Mouse (Mus musculus): ENCODE measurements around the gene Ddx23. TPM values are rescaled to one million over a fixed set of nuclear protein-coding genes. Genes with fewer than 3 reads are reported as not detected.
A peak's percentile ranks its signal among the peaks of the same experiment; 100 is the strongest.

Gene Ddx23
- polyA plus RNA-seq, 1 experiment from 2014 or later = 10.0 TPM

GRCm38 (mm10) chr15:98691486-98692147, 28.9 kb upstream of the Ddx23 start:
- H3K9ac ChIP-seq (ENCODE audit: low read depth, low read length) = no peak overlapping the region
- H3K4me1 ChIP-seq (ENCODE audit: control insufficient read depth, low read depth, low read length) = no peaks in the 10 kb centered on the region
- H3K27ac ChIP-seq (ENCODE audit: low read length) = no peak overlapping the region
- H3K36me3 ChIP-seq (ENCODE audit: control insufficient read depth, insufficient read depth) = no peaks in the 10 kb centered on the region
- ATAC-seq (ENCODE audit: low read depth) = no peak
- H3K9me3 ChIP-seq (replicated peaks; ENCODE audit: control insufficient read depth, low read length) = no peaks in the 10 kb centered on the region
- H3K4me2 ChIP-seq (ENCODE audit: low read depth, low read length) = no peak overlapping the region
- WGBS (ENCODE audit: insufficient replicate concordance) = 73% methylated on average over 7 of the region's 7 CpGs
- H3K4me3 ChIP-seq (ENCODE audit: low read depth, low read length) = no peak overlapping the region
- no peaks in the 10 kb centered on the region for H3K27me3 ChIP-seq (ENCODE audit: control insufficient read depth, insufficient read depth, low read depth, low read length)

GRCm38 (mm10) chr15:98689682-98690081, 27.0 kb upstream of the Ddx23 start:
- H3K9me3 ChIP-seq (replicated peaks; ENCODE audit: control insufficient read depth, low read length) = no peaks in the 10 kb centered on the region
- H3K27ac ChIP-seq (ENCODE audit: low read length) = no peak overlapping the region
- 48% methylated on average over 2 of the region's 2 CpGs for WGBS (ENCODE audit: insufficient replicate concordance)
- ATAC-seq (ENCODE audit: low read depth) = no peak
- H3K9ac ChIP-seq (ENCODE audit: low read depth, low read length) = no peak overlapping the region
- no peaks in the 10 kb centered on the region for H3K4me1 ChIP-seq (ENCODE audit: control insufficient read depth, low read depth, low read length)
- no peaks in the 10 kb centered on the region for H3K36me3 ChIP-seq (ENCODE audit: control insufficient read depth, insufficient read depth)
- no peak overlapping the region for H3K4me3 ChIP-seq (ENCODE audit: low read depth, low read length)
- no peak overlapping the region for H3K4me2 ChIP-seq (ENCODE audit: low read depth, low read length)
- no peaks in the 10 kb centered on the region for H3K27me3 ChIP-seq (ENCODE audit: control insufficient read depth, insufficient read depth, low read depth, low read length)

- Histone ChIP-seq H3K27ac (ENCODE audit: low read length) (no peak overlapping the region), H3K4me2 (ENCODE audit: low read depth, low read length) (no peak overlapping the region), H3K9ac (ENCODE audit: low read depth, low read length) (no peak overlapping the region), H3K27me3 (ENCODE audit: control insufficient read depth, insufficient read depth, low read depth, low read length) (no peaks in the 10 kb centered on the region; the same call in 1 of the 2 replicates), H3K36me3 (ENCODE audit: control insufficient read depth, insufficient read depth) (no peaks in the 10 kb centered on the region), H3K4me1 (ENCODE audit: control insufficient read depth, low read depth, low read length) (no peaks in the 10 kb centered on the region), H3K4me3 (ENCODE audit: low read depth, low read length) (no peak overlapping the region), H3K9me3 (replicated peaks; ENCODE audit: control insufficient read depth, low read length) (no peaks in the 10 kb centered on the region)
- 61% methylated on average over 3 of the region's 3 CpGs for WGBS (ENCODE audit: insufficient replicate concordance)
- no peak for ATAC-seq (ENCODE audit: low read depth)
These were observed 23.2 kb upstream of the Ddx23 start for GRCm38 (mm10) chr15:98685926-98686325.

GRCm38 (mm10) chr15:98683746-98684145, 21.1 kb upstream of the Ddx23 start:
- Histone ChIP-seq H3K4me2 (ENCODE audit: low read depth, low read length) (no peak overlapping the region), H3K9ac (ENCODE audit: low read depth, low read length) (no peak overlapping the region), H3K27ac (ENCODE audit: low read length) (peak overlapping the region; percentile 25; the same call in 1 of the 2 replicates), H3K9me3 (replicated peaks; ENCODE audit: control insufficient read depth, low read length) (no peaks in the 10 kb centered on the region), H3K36me3 (ENCODE audit: control insufficient read depth, insufficient read depth) (no peaks in the 10 kb centered on the region), H3K4me1 (ENCODE audit: control insufficient read depth, low read depth, low read length) (no peaks in the 10 kb centered on the region), H3K27me3 (ENCODE audit: control insufficient read depth, insufficient read depth, low read depth, low read length) (peaks cover 3% of the 10 kb centered on the region), H3K4me3 (ENCODE audit: low read depth, low read length) (no peak overlapping the region)
- ATAC-seq (ENCODE audit: low read depth) = no peak
- 43% methylated on average over 1 of the region's 1 CpGs for WGBS (ENCODE audit: insufficient replicate concordance)

- H3K4me1 ChIP-seq (ENCODE audit: control insufficient read depth, low read depth, low read length) = no peaks in the 10 kb centered on the region
- H3K27me3 ChIP-seq (ENCODE audit: control insufficient read depth, insufficient read depth, low read depth, low read length) = peaks cover 5% of the 10 kb centered on the region
- no peaks in the 10 kb centered on the region for H3K9me3 ChIP-seq (replicated peaks; ENCODE audit: control insufficient read depth, low read length)
- no peak overlapping the region for H3K4me2 ChIP-seq (ENCODE audit: low read depth, low read length)
- no peak overlapping the region for H3K9ac ChIP-seq (ENCODE audit: low read depth, low read length)
- H3K4me3 ChIP-seq (ENCODE audit: low read depth, low read length) = no peak overlapping the region
- H3K27ac ChIP-seq (ENCODE audit: low read length) = no peak overlapping the region
- ATAC-seq (ENCODE audit: low read depth) = peak; percentile 24; the same call in 1 of the 2 replicates
- 44% methylated on average over 10 of the region's 10 CpGs for WGBS (ENCODE audit: insufficient replicate concordance)
- H3K36me3 ChIP-seq (ENCODE audit: control insufficient read depth, insufficient read depth) = no peaks in the 10 kb centered on the region
These were observed 20.5 kb upstream of the Ddx23 start for GRCm38 (mm10) chr15:98683177-98683576.

- H3K9ac ChIP-seq (ENCODE audit: low read depth, low read length) = no peak overlapping the region
- ATAC-seq (ENCODE audit: low read depth) = no peak
- H3K4me2 ChIP-seq (ENCODE audit: low read depth, low read length) = no peak overlapping the region
- no peaks in the 10 kb centered on the region for H3K4me1 ChIP-seq (ENCODE audit: control insufficient read depth, low read depth, low read length)
- H3K9me3 ChIP-seq (replicated peaks; ENCODE audit: control insufficient read depth, low read length) = no peaks in the 10 kb centered on the region
- peaks cover 18% of the 10 kb centered on the region for H3K27me3 ChIP-seq (ENCODE audit: control insufficient read depth, insufficient read depth, low read depth, low read length)
- 50% methylated on average over 7 of the region's 7 CpGs for WGBS (ENCODE audit: insufficient replicate concordance)
- no peak overlapping the region for H3K27ac ChIP-seq (ENCODE audit: low read length)
- no peaks in the 10 kb centered on the region for H3K36me3 ChIP-seq (ENCODE audit: control insufficient read depth, insufficient read depth)
- H3K4me3 ChIP-seq (ENCODE audit: low read depth, low read length) = no peak overlapping the region
These were observed 18.9 kb upstream of the Ddx23 start for GRCm38 (mm10) chr15:98681633-98682032.

GRCm38 (mm10) chr15:98680660-98681059, 18.0 kb upstream of the Ddx23 start:
- peaks cover 28% of the 10 kb centered on the region for H3K27me3 ChIP-seq (ENCODE audit: control insufficient read depth, insufficient read depth, low read depth, low read length)
- no peak overlapping the region for H3K9ac ChIP-seq (ENCODE audit: low read depth, low read length)
- H3K27ac ChIP-seq (ENCODE audit: low read length) = no peak overlapping the region
- WGBS (ENCODE audit: insufficient replicate concordance) = 70% methylated on average over 8 of the region's 8 CpGs
- ATAC-seq (ENCODE audit: low read depth) = no peak
- no peak overlapping the region for H3K4me3 ChIP-seq (ENCODE audit: low read depth, low read length)
- no peak overlapping the region for H3K4me2 ChIP-seq (ENCODE audit: low read depth, low read length)
- H3K36me3 ChIP-seq (ENCODE audit: control insufficient read depth, insufficient read depth) = no peaks in the 10 kb centered on the region
- no peaks in the 10 kb centered on the region for H3K9me3 ChIP-seq (replicated peaks; ENCODE audit: control insufficient read depth, low read length)
- no peaks in the 10 kb centered on the region for H3K4me1 ChIP-seq (ENCODE audit: control insufficient read depth, low read depth, low read length)

GRCm38 (mm10) chr15:98677977-98678376, 15.3 kb upstream of the Ddx23 start:
- ATAC-seq (ENCODE audit: low read depth) = no peak
- 47% methylated on average over 7 of the region's 7 CpGs for WGBS (ENCODE audit: insufficient replicate concordance)
- H3K27me3 ChIP-seq (ENCODE audit: control insufficient read depth, insufficient read depth, low read depth, low read length) = peaks cover 48% of the 10 kb centered on the region

GRCm38 (mm10) chr15:98676940-98677728, 14.4 kb upstream of the Ddx23 start, which contains the start of gene Rnd1:
TSS of gene Rnd1 (minus strand) at chr15:98677461.
- Histone ChIP-seq H3K4me2 (ENCODE audit: low read depth, low read length) (peak within 1 kb of the TSS; percentile 58), H3K27ac (ENCODE audit: low read length) (no peak within 1 kb of the TSS), H3K27me3 (ENCODE audit: control insufficient read depth, insufficient read depth, low read depth, low read length) (peaks cover 48% of the 10 kb centered on the region), H3K9me3 (replicated peaks; ENCODE audit: control insufficient read depth, low read length) (no peaks in the 10 kb centered on the region), H3K4me3 (ENCODE audit: low read depth, low read length) (peak within 1 kb of the TSS; percentile 44), H3K36me3 (ENCODE audit: control insufficient read depth, insufficient read depth) (no peaks in the 10 kb centered on the region), H3K4me1 (ENCODE audit: control insufficient read depth, low read depth, low read length) (no peaks in the 10 kb centered on the region), H3K9ac (ENCODE audit: low read depth, low read length) (peak within 1 kb of the TSS; percentile 6; the same call in 1 of the 2 replicates)
- WGBS (ENCODE audit: insufficient replicate concordance) = under 1% methylated on average over 37 of the region's 37 CpGs
- ATAC-seq (ENCODE audit: low read depth) = peak; percentile 95

More at GRCm38 (mm10) chr15:98677977-98678376, 15.3 kb upstream of the Ddx23 start:
- Histone ChIP-seq H3K9me3 (replicated peaks; ENCODE audit: control insufficient read depth, low read length) (no peaks in the 10 kb centered on the region), H3K4me1 (ENCODE audit: control insufficient read depth, low read depth, low read length) (no peaks in the 10 kb centered on the region), H3K36me3 (ENCODE audit: control insufficient read depth, insufficient read depth) (no peaks in the 10 kb centered on the region), H3K4me2 (ENCODE audit: low read depth, low read length) (no peak overlapping the region), H3K4me3 (ENCODE audit: low read depth, low read length) (no peak overlapping the region), H3K27ac (ENCODE audit: low read length) (no peak overlapping the region), H3K9ac (ENCODE audit: low read depth, low read length) (no peak overlapping the region)

All from liver, embryonic 16.5 days (tissue).